Mouse (Mus musculus) frontal cortex, adult 2 months (tissue): ENCODE measurements around the gene Agtpbp1. TPM values are rescaled to one million over a fixed set of nuclear protein-coding genes. Genes with fewer than 3 reads are reported as not detected.

Source experiments
- DNase-seq, 2 experiments: peaks; one replicate each; pipeline ENCODE4 v3.0.0; 2022; ENCODE audit warnings: low spot score in 1 of 2; ENCODE audit errors: extremely low spot score in 1 of 2
- polyA plus RNA-seq: library from polyadenylated mRNA; depleted of rRNA; stranded (reverse); fragments of >200 nt; gene quantifications from 2 replicates; pipeline ENCODE4 v1.2.3, GENCODE M21; 2012; rRNA removed

Agtpbp1 gene
- polyA plus RNA-seq, 1 experiment: 80.0 TPM

DNA sequence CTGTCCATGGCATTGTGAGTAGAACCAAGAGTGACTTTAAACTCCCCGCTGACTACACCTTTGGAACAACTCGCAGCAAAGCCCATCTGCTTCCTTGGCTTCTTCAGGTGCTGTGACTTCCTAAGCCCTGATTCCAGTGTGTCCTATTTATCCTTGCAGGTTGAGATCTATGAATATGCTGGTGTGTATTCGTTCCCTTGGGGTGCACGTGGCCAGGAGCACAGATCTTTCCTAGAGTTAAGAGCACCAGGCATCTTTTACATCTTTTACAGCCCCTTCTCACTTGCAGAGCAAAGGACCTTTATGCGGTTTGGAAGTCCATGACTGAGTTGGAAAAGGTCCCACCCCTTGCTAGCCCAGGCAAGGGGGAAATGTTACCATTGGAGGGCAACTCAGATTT is 139.8 kb downstream of the Agtpbp1 start:
- no peak for DNase-seq

- no peak for DNase-seq
Measured at GRCm38 (mm10) chr13:59444371-59444770, 140.7 kb downstream of the Agtpbp1 start.

- no peak for DNase-seq
Measured at GRCm38 (mm10) chr13:59439683-59440082, 145.3 kb downstream of the Agtpbp1 start.

GRCm38 (mm10) chr13:59434554-59434953 is 150.5 kb downstream of the Agtpbp1 start:
- no peak for DNase-seq

- DNase-seq: peak in 1 of 2 experiments; percentile 36
Measured at GRCm38 (mm10) chr13:59431124-59431864, 153.7 kb downstream of the Agtpbp1 start.

DNA sequence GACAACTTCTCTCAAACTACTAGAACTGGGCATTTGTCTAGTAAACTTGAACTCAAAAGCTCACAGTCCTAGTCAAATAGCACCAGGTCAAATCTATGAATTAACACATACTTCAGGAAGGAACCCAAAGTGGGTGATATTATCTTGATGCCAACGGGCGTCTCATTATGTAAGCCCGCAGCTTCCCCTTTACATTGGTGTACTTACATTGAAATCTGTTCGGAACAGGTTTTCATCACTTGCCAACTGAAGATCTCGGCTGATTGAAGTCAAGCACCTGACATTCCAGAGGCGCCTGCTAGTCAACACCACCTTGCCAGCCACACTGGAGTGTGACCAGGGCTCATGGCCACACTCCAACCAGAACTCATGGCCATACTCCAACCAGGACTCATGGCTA is 155.7 kb downstream of the Agtpbp1 start:
- no peak for DNase-seq

DNA sequence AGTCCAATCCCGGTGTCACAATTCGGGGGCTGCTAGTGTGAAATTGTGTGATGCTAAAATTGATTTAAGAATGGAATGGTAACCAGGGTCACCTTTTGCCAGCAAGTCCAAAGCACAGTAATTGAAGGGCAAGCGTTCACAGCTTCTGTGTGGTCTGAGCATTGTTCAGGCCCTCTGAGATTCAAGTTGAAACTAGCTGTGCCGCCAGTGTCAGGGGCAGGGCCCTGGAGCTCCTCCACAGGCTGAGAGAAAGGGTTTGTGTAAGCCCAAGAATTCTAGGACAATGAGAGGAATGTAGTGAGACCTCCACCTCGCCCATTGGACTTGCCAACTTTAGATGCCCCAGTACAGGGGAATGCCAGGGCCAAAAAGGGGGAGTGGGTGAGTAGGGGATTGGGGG is 161.2 kb downstream of the Agtpbp1 start:
- DNase-seq: no peak

- DNase-seq: peak in 1 of 2 experiments; percentile 63
Measured at GRCm38 (mm10) chr13:59416530-59417230, 168.3 kb downstream of the Agtpbp1 start.

- no peak for DNase-seq
Measured at GRCm38 (mm10) chr13:59413885-59414284, 171.1 kb downstream of the Agtpbp1 start.

DNA sequence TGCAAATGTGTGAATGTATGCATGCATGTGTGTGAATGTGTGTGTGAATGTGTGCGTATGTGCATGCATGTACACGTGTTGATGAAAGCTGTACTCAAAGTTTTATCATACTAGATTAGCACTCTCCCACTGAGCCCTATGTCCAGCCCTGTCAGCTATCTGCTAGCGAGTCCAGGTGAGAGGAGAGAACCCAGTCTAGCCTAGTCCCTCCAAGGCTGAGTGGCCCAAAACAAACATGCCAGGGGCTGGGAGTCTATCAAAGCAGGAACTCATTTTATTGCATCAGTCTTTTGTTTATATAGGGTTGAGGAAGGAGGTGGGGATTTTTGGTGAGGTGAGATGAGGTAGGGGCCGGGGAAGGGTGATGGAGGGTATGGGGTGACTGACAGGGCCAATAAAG is 172.4 kb downstream of the Agtpbp1 start:
- DNase-seq: no peak

DNA sequence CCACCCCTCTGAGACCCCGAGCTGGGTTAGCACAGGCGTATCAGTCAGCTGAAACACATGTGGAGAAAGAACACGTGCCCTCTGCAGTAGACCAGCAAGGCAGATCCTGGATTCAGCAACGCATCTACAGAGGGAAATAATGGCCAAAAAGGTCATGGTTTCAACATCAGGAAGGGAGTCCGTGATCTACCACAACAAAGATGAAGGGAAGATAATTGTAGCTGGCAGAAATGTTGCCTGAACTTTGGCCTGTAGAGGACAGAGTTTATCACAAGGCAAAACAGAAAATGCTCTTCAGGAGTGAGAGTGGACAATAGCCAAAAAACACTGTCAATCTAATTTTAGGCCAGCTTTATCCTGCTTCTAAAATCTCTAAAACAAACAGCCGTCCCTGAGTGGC is 177.8 kb downstream of the Agtpbp1 start:
- no peak for DNase-seq

- DNase-seq: peak; percentile 90 to 94
Measured at GRCm38 (mm10) chr13:59402026-59402775, 182.8 kb downstream of the Agtpbp1 start.

GRCm38 (mm10) chr13:59397571-59397970 is 187.5 kb downstream of the Agtpbp1 start:
- DNase-seq: peak in 1 of 2 experiments; percentile 72

Other genes starting within 250 kb of the Agtpbp1 start
- gene Naa35, start within 50 bp of the Agtpbp1 start, polyA plus RNA-seq: 52.8 and 65.3 TPM in 2 replicates
- gene Golm1, start 90.6 kb upstream of the Agtpbp1 start, polyA plus RNA-seq: 13.6 and 14.9 TPM in 2 replicates
- not detected in 2 replicates for gene 4921517D22Rik, start 108.9 kb upstream of the Agtpbp1 start, polyA plus RNA-seq
- 0.02 and 0.14 TPM in 2 replicates for gene Spata31d1a, start 125.1 kb upstream of the Agtpbp1 start, polyA plus RNA-seq
- 0.02 TPM in 1 of 2 replicates, not detected in the other for gene Spata31d1b, start 127.1 kb upstream of the Agtpbp1 start, polyA plus RNA-seq
- gene Spata31d1d, start 146.5 kb upstream of the Agtpbp1 start, polyA plus RNA-seq: 0.04 and 0.08 TPM in 2 replicates
- 0.46 and 0.62 TPM in 2 replicates for gene 1700014D04Rik, start 161.5 kb upstream of the Agtpbp1 start, polyA plus RNA-seq
- 221 and 251 TPM in 2 replicates for gene Isca1, start 184.6 kb upstream of the Agtpbp1 start, polyA plus RNA-seq
- not detected in 2 replicates for gene Gm49354, start 197.0 kb upstream of the Agtpbp1 start, polyA plus RNA-seq
- 39.1 and 46.3 TPM in 2 replicates for gene Tut7, start 237.9 kb upstream of the Agtpbp1 start, polyA plus RNA-seq